Mouse (Mus musculus): ENCODE results near the gene Rara.

GRCm38 (mm10) chr11:98972215-98972614 is 44.6 kb downstream of the Rara start:
- TF ChIP-seq POLR2A (IDR thresholded peaks at IDR 0.05; ENCODE audit: insufficient read length, low read depth) (no peak), POLR2AphosphoS2 (IDR thresholded peaks at IDR 0.05; ENCODE audit: insufficient read length, low read depth) (no peak), MAX (IDR thresholded peaks at IDR 0.05; ENCODE audit: low read depth) (no peak), USF1 (IDR thresholded peaks at IDR 0.05; ENCODE audit: low read depth) (no peak), REST (IDR thresholded peaks at IDR 0.05; ENCODE audit: insufficient read depth, insufficient read length) (no peak), TCF12 (IDR thresholded peaks at IDR 0.05; ENCODE audit: insufficient read depth, poor library complexity, severe bottlenecking) (no peak), MYOG (IDR thresholded peaks at IDR 0.05; ENCODE audit: control insufficient read depth in 1 of 3, insufficient read depth in 1 of 3, insufficient read length in 2 of 3, low read depth in 2 of 3) (no peak), E2F4 (IDR thresholded peaks at IDR 0.05; ENCODE audit: insufficient read depth) (no peak)
